Mouse (Mus musculus): ENCODE data around the gene Ntsr1. TPM values are rescaled to one million over a fixed set of nuclear protein-coding genes. Genes with fewer than 3 reads are reported as not detected.

Gene Ntsr1
- total RNA-seq, 1 experiment = 0.09 TPM

DNA sequence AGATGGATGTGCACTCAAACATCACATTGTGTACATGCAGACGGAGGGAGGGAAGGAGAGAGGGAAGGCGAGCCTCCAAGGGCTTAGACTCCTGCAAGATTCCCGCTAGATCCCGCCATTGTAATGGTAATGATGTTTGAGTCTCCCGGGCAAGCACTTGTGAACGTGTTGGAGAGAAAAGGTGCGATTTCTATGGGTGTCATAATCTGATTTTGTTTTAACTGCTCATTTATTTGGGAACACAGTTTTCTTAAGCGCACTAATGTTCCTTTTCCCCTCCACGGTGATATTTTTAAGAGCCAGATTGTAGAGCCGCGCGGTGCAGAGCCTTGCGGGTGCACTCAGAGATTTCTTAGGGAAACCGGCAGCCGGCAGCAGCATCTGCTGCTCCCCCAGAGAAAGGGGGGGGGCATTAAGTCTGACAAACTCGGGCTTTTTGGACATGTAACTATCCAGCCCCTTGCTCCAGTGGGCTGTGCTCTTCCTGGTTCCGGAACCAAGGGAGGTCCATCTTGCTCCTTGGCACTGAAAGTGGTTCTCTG is 11.5 kb upstream of the Ntsr1 start:
- peaks cover 0 to 11% of the 10 kb centered on the region in 2 experiments; a peak in 1 of 4 replicates for H3K4me1 ChIP-seq (ENCODE audit: control insufficient read depth in 2 of 2, insufficient read depth in 2 of 2, low read length in 2 of 2, poor library complexity in 1 of 2)
- no peaks in the 10 kb centered on the region for H3K36me3 ChIP-seq (ENCODE audit: control insufficient read depth, insufficient read depth, low read length, poor library complexity, severe bottlenecking)
- H3K4me3 ChIP-seq (ENCODE audit: insufficient read depth in 1 of 2, low read depth in 1 of 2, low read length in 2 of 2, poor library complexity in 1 of 2, severe bottlenecking in 1 of 2) = peak overlapping the region in 1 of 2 experiments; percentile 39; a peak in 2 of 4 replicates
- H3K9me3 ChIP-seq (ENCODE audit: control insufficient read depth, insufficient read depth, low read depth, low read length) = no peaks in the 10 kb centered on the region
- no peak overlapping the region for H3K9ac ChIP-seq (ENCODE audit: insufficient read depth, low read depth, low read length, poor library complexity, severe bottlenecking)
- TF ChIP-seq CHD2 (IDR thresholded peaks at IDR 0.05; ENCODE audit: low read depth, low read length) (no peak), ZNF384 (IDR thresholded peaks at IDR 0.05; ENCODE audit: low read depth, low read length) (no peak), ZC3H11A (IDR thresholded peaks at IDR 0.05; ENCODE audit: borderline replicate concordance, low read depth, low read length) (no peak), HCFC1 (IDR thresholded peaks at IDR 0.05; ENCODE audit: borderline replicate concordance, insufficient read depth, low read length) (no peak), MAFK (IDR thresholded peaks at IDR 0.05; ENCODE audit: insufficient read depth, low read depth, low read length) (no peak)
- peak; percentile 42 for DNase-seq (ENCODE audit: low read depth, low spot score)
- H3K27ac ChIP-seq (ENCODE audit: insufficient read depth, low read depth, low read length, poor library complexity, severe bottlenecking) = no peak overlapping the region
- in situ Hi-C loops (cut with MboI; ENCODE audit: low sequenced_read_pairs in 2 of 2, unreplicated experiment in 2 of 2) = no loop called here

DNA sequence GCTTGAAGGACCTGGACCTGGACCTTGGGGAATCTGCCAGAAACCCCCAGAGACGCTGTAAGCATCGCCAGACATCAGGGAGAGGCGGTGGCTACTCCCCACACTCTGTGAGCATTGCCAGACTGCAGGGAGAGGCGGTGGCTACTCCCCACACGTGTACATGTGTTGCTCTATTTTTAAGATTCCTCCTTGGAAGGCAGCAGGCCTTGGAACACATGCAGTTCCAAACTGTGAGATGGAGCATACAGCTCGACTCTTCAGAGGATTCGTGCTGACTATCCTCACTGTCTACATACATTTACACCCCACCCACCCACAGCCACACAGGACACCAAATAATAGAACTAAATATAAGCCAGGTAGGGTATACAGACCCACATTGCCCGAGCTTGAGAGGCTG is 3.9 kb upstream of the Ntsr1 start:
- no peaks in the 10 kb centered on the region for H3K36me3 ChIP-seq (ENCODE audit: control insufficient read depth, insufficient read depth, low read length, poor library complexity, severe bottlenecking)
- H3K9ac ChIP-seq (ENCODE audit: insufficient read depth, low read depth, low read length, poor library complexity, severe bottlenecking) = no peak overlapping the region
- H3K9me3 ChIP-seq (ENCODE audit: control insufficient read depth, insufficient read depth, low read depth, low read length) = no peaks in the 10 kb centered on the region
- no peaks in the 10 kb centered on the region for H3K4me1 ChIP-seq (ENCODE audit: control insufficient read depth in 2 of 2, insufficient read depth in 2 of 2, low read length in 2 of 2, poor library complexity in 1 of 2)
- no peak overlapping the region for H3K27ac ChIP-seq (ENCODE audit: insufficient read depth, low read depth, low read length, poor library complexity, severe bottlenecking)
- H3K4me3 ChIP-seq (ENCODE audit: insufficient read depth in 1 of 2, low read depth in 1 of 2, low read length in 2 of 2, poor library complexity in 1 of 2, severe bottlenecking in 1 of 2) = no peak overlapping the region
- TF ChIP-seq ZC3H11A (IDR thresholded peaks at IDR 0.05; ENCODE audit: borderline replicate concordance, low read depth, low read length) = no peak
- no peak for DNase-seq (ENCODE audit: low read depth, low spot score)
- in situ Hi-C loops (cut with MboI; ENCODE audit: low sequenced_read_pairs in 2 of 2, unreplicated experiment in 2 of 2) = loop anchor here in 1 of 2 experiments (10.0 kb wide), 1 partner anchor 59 kb away; no protein-coding TSS in a partner anchor

DNA sequence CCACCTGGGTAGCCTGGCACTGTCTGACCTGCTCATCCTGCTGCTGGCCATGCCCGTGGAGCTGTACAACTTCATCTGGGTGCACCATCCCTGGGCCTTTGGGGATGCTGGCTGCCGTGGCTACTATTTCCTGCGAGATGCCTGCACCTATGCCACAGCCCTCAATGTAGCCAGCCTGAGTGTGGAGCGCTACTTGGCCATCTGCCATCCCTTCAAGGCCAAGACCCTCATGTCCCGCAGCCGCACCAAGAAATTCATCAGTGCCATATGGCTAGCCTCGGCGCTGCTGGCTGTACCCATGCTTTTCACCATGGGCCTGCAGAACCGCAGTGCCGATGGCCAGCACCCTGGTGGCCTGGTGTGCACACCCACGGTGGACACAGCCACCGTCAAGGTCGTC is 950 bp downstream of the Ntsr1 start:
- no peak for DNase-seq (ENCODE audit: low read depth, low spot score)
- no peak for TF ChIP-seq ZC3H11A (IDR thresholded peaks at IDR 0.05; ENCODE audit: borderline replicate concordance, low read depth, low read length)
- TF ChIP-seq HCFC1 (IDR thresholded peaks at IDR 0.05; ENCODE audit: borderline replicate concordance, insufficient read depth, low read length) = no peak
- TF ChIP-seq ZNF384 (IDR thresholded peaks at IDR 0.05; ENCODE audit: low read depth, low read length) = no peak
- no peak for TF ChIP-seq MAFK (IDR thresholded peaks at IDR 0.05; ENCODE audit: insufficient read depth, low read depth, low read length)
- TF ChIP-seq CHD2 (IDR thresholded peaks at IDR 0.05; ENCODE audit: low read depth, low read length) = no peak
- in situ Hi-C loops (cut with MboI; ENCODE audit: low sequenced_read_pairs in 2 of 2, unreplicated experiment in 2 of 2) = no loop called here
- Histone ChIP-seq H3K36me3 (ENCODE audit: control insufficient read depth, insufficient read depth, low read length, poor library complexity, severe bottlenecking) (no peaks in the 10 kb centered on the region), H3K27ac (ENCODE audit: insufficient read depth, low read depth, low read length, poor library complexity, severe bottlenecking) (no peak overlapping the region), H3K9ac (ENCODE audit: insufficient read depth, low read depth, low read length, poor library complexity, severe bottlenecking) (no peak overlapping the region), H3K4me1 (ENCODE audit: control insufficient read depth in 2 of 2, insufficient read depth in 2 of 2, low read length in 2 of 2, poor library complexity in 1 of 2) (no peaks in the 10 kb centered on the region), H3K9me3 (ENCODE audit: control insufficient read depth, insufficient read depth, low read depth, low read length) (no peaks in the 10 kb centered on the region), H3K4me3 (ENCODE audit: insufficient read depth in 1 of 2, low read depth in 1 of 2, low read length in 2 of 2, poor library complexity in 1 of 2, severe bottlenecking in 1 of 2) (no peak overlapping the region)

DNA sequence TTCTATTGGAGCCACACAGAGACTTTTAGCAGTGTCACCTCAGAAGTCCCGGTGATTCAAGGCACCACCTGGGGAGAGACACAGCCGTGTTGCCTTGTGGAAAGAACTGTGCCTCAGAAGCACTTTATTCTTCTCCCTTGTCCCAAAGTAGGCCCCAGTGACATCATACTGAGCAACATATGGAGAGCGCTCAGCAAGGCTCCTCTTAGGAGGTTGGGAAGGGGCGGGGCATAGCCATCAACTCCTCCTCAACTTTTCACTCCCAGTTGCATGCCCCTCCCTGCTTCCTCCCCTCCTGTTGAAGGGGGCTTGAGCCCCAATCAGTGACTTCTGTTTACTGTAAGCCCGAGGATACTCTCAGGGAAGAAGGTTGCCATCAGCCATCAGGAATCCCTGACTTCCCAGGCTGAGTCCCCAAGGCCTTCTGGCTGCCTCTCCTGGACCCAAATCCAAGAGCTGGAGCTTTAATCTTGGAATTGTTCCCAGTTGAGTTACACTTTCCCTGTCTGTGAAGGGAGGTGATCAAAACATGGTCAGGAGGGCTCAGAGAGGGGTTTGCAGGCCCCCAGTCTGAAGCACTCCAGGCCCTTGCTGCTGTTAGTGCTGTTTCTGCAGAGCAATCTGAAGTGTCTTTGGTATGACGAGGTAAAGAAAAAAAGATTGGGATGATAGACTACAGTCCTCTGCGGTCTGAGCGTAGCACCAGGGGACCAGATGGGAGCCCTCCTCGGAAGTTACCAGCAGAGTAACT is 1.6 kb downstream of the Ntsr1 start:
- no peak for TF ChIP-seq CHD2 (IDR thresholded peaks at IDR 0.05; ENCODE audit: low read depth, low read length)
- TF ChIP-seq ZNF384 (IDR thresholded peaks at IDR 0.05; ENCODE audit: low read depth, low read length) = no peak
- TF ChIP-seq MAFK (IDR thresholded peaks at IDR 0.05; ENCODE audit: insufficient read depth, low read depth, low read length) = no peak
- no peak for TF ChIP-seq HCFC1 (IDR thresholded peaks at IDR 0.05; ENCODE audit: borderline replicate concordance, insufficient read depth, low read length)
- no peak for TF ChIP-seq ZC3H11A (IDR thresholded peaks at IDR 0.05; ENCODE audit: borderline replicate concordance, low read depth, low read length)
- no peak overlapping the region for H3K4me3 ChIP-seq (ENCODE audit: insufficient read depth in 1 of 2, low read depth in 1 of 2, low read length in 2 of 2, poor library complexity in 1 of 2, severe bottlenecking in 1 of 2)
- no peak for DNase-seq (ENCODE audit: low read depth, low spot score)
- H3K4me1 ChIP-seq (ENCODE audit: control insufficient read depth in 2 of 2, insufficient read depth in 2 of 2, low read length in 2 of 2, poor library complexity in 1 of 2) = no peaks in the 10 kb centered on the region
- no peaks in the 10 kb centered on the region for H3K36me3 ChIP-seq (ENCODE audit: control insufficient read depth, insufficient read depth, low read length, poor library complexity, severe bottlenecking)
- no peak overlapping the region for H3K9ac ChIP-seq (ENCODE audit: insufficient read depth, low read depth, low read length, poor library complexity, severe bottlenecking)
- H3K9me3 ChIP-seq (ENCODE audit: control insufficient read depth, insufficient read depth, low read depth, low read length) = no peaks in the 10 kb centered on the region
- H3K27ac ChIP-seq (ENCODE audit: insufficient read depth, low read depth, low read length, poor library complexity, severe bottlenecking) = no peak overlapping the region
- in situ Hi-C loops (cut with MboI; ENCODE audit: low sequenced_read_pairs in 2 of 2, unreplicated experiment in 2 of 2) = no loop called here

Measured in ES-E14 (cell line).